Mouse (Mus musculus): Measurements from ENCODE around the gene Fam131b. TPM values are rescaled to one million over a fixed set of nuclear protein-coding genes. Genes with fewer than 3 reads are reported as not detected.

Fam131b gene
- polyA plus RNA-seq, 2 experiments = 0.29 to 2.9 TPM

- no peak overlapping the region for H3K9ac ChIP-seq (ENCODE audit: low read depth, low read length, severe bottlenecking)
- H3K27me3 ChIP-seq (ENCODE audit: control insufficient read depth, insufficient read depth, low read length) = no peaks in the 10 kb centered on the region
- DNase-seq (ENCODE audit: low spot score) = no peak
- H3K9me3 ChIP-seq (ENCODE audit: control insufficient read depth, low read length) = no peaks in the 10 kb centered on the region
- H3K27ac ChIP-seq (replicated peaks; ENCODE audit: low read depth, low read length) = no peak overlapping the region
- TF ChIP-seq POLR2A (IDR thresholded peaks at IDR 0.05; ENCODE audit: borderline replicate concordance, extremely low read depth, insufficient read depth, insufficient read length) = no peak
- H3K36me3 ChIP-seq (ENCODE audit: control insufficient read depth, insufficient read depth, low read length) = no peaks in the 10 kb centered on the region
- ATAC-seq (ENCODE audit: low FRiP score, low read depth) = no peak
- H3K4me2 ChIP-seq (replicated peaks; ENCODE audit: low read depth, low read length, severe bottlenecking) = no peak overlapping the region
- H3K4me3 ChIP-seq (replicated peaks; ENCODE audit: low read length) = no peak overlapping the region
- no peaks in the 10 kb centered on the region for H3K4me1 ChIP-seq (ENCODE audit: control insufficient read depth, insufficient read depth, low read length)
- WGBS = 83% methylated on average over 2 of the region's 2 CpGs
Measured at GRCm38 (mm10) chr6:42339189-42339588, 14.7 kb upstream of the Fam131b start.

- ATAC-seq (ENCODE audit: low FRiP score, low read depth) (no peak), DNase-seq (ENCODE audit: low spot score) (no peak)
- Histone ChIP-seq H3K4me1 (ENCODE audit: control insufficient read depth, insufficient read depth, low read length) (no peaks in the 10 kb centered on the region), H3K27me3 (ENCODE audit: control insufficient read depth, insufficient read depth, low read length) (no peaks in the 10 kb centered on the region), H3K4me3 (replicated peaks; ENCODE audit: low read length) (no peak overlapping the region), H3K4me2 (replicated peaks; ENCODE audit: low read depth, low read length, severe bottlenecking) (no peak overlapping the region), H3K9ac (ENCODE audit: low read depth, low read length, severe bottlenecking) (no peak overlapping the region), H3K9me3 (ENCODE audit: control insufficient read depth, low read length) (no peaks in the 10 kb centered on the region), H3K27ac (replicated peaks; ENCODE audit: low read depth, low read length) (no peak overlapping the region), H3K36me3 (ENCODE audit: control insufficient read depth, insufficient read depth, low read length) (no peaks in the 10 kb centered on the region)
- no peak for TF ChIP-seq POLR2A (IDR thresholded peaks at IDR 0.05; ENCODE audit: borderline replicate concordance, extremely low read depth, insufficient read depth, insufficient read length)
- WGBS = 87% methylated on average over 3 of the region's 3 CpGs
Measured at GRCm38 (mm10) chr6:42330946-42331345, 6.5 kb upstream of the Fam131b start.

GRCm38 (mm10) chr6:42330216-42330615 lies 5.8 kb upstream of the Fam131b start:
- Histone ChIP-seq H3K4me3 (replicated peaks; ENCODE audit: low read length) (no peak overlapping the region), H3K27me3 (ENCODE audit: control insufficient read depth, insufficient read depth, low read length) (no peaks in the 10 kb centered on the region), H3K27ac (replicated peaks; ENCODE audit: low read depth, low read length) (no peak overlapping the region), H3K9ac (ENCODE audit: low read depth, low read length, severe bottlenecking) (no peak overlapping the region), H3K36me3 (ENCODE audit: control insufficient read depth, insufficient read depth, low read length) (no peaks in the 10 kb centered on the region), H3K9me3 (ENCODE audit: control insufficient read depth, low read length) (no peaks in the 10 kb centered on the region), H3K4me1 (ENCODE audit: control insufficient read depth, insufficient read depth, low read length) (no peaks in the 10 kb centered on the region), H3K4me2 (replicated peaks; ENCODE audit: low read depth, low read length, severe bottlenecking) (no peak overlapping the region)
- 72% methylated on average over 3 of the region's 3 CpGs for WGBS
- no peak for TF ChIP-seq POLR2A (IDR thresholded peaks at IDR 0.05; ENCODE audit: borderline replicate concordance, extremely low read depth, insufficient read depth, insufficient read length)
- no peak for ATAC-seq (ENCODE audit: low FRiP score, low read depth)
- no peak for DNase-seq (ENCODE audit: low spot score)

GRCm38 (mm10) chr6:42328757-42329156 lies 4.3 kb upstream of the Fam131b start:
- no peak for ATAC-seq (ENCODE audit: low FRiP score, low read depth)
- no peak for TF ChIP-seq POLR2A (IDR thresholded peaks at IDR 0.05; ENCODE audit: borderline replicate concordance, extremely low read depth, insufficient read depth, insufficient read length)
- Histone ChIP-seq H3K27ac (replicated peaks; ENCODE audit: low read depth, low read length) (no peak overlapping the region), H3K4me3 (replicated peaks; ENCODE audit: low read length) (no peak overlapping the region), H3K36me3 (ENCODE audit: control insufficient read depth, insufficient read depth, low read length) (no peaks in the 10 kb centered on the region), H3K9ac (ENCODE audit: low read depth, low read length, severe bottlenecking) (no peak overlapping the region), H3K4me2 (replicated peaks; ENCODE audit: low read depth, low read length, severe bottlenecking) (no peak overlapping the region), H3K9me3 (ENCODE audit: control insufficient read depth, low read length) (no peaks in the 10 kb centered on the region), H3K27me3 (ENCODE audit: control insufficient read depth, insufficient read depth, low read length) (peaks cover 7% of the 10 kb centered on the region), H3K4me1 (ENCODE audit: control insufficient read depth, insufficient read depth, low read length) (peaks cover under 1% of the 10 kb centered on the region; the same call in 1 of the 2 replicates)
- no peak for DNase-seq (ENCODE audit: low spot score)
- whole genome bisulfite sequencing = 74% methylated on average over 3 of the region's 3 CpGs

- no peak overlapping the region for H3K9ac ChIP-seq (ENCODE audit: low read depth, low read length, severe bottlenecking)
- peaks cover 23% of the 10 kb centered on the region for H3K27me3 ChIP-seq (ENCODE audit: control insufficient read depth, insufficient read depth, low read length)
- peaks cover 5% of the 10 kb centered on the region for H3K4me1 ChIP-seq (ENCODE audit: control insufficient read depth, insufficient read depth, low read length)
- ATAC-seq (ENCODE audit: low FRiP score, low read depth) (no peak), DNase-seq (ENCODE audit: low spot score) (no peak)
- no peaks in the 10 kb centered on the region for H3K9me3 ChIP-seq (ENCODE audit: control insufficient read depth, low read length)
- 89% methylated on average over 3 of the region's 3 CpGs for WGBS
- no peak overlapping the region for H3K4me3 ChIP-seq (replicated peaks; ENCODE audit: low read length)
- H3K27ac ChIP-seq (replicated peaks; ENCODE audit: low read depth, low read length) = no peak overlapping the region
- H3K4me2 ChIP-seq (replicated peaks; ENCODE audit: low read depth, low read length, severe bottlenecking) = no peak overlapping the region
- no peaks in the 10 kb centered on the region for H3K36me3 ChIP-seq (ENCODE audit: control insufficient read depth, insufficient read depth, low read length)
- no peak for TF ChIP-seq POLR2A (IDR thresholded peaks at IDR 0.05; ENCODE audit: borderline replicate concordance, extremely low read depth, insufficient read depth, insufficient read length)
Measured at GRCm38 (mm10) chr6:42326509-42326908, 2.1 kb upstream of the Fam131b start.

GRCm38 (mm10) chr6:42325268-42325609 lies 796 bp upstream of the Fam131b start:
- H3K4me1 ChIP-seq (ENCODE audit: control insufficient read depth, insufficient read depth, low read length) = peaks cover 5% of the 10 kb centered on the region
- no peaks in the 10 kb centered on the region for H3K36me3 ChIP-seq (ENCODE audit: control insufficient read depth, insufficient read depth, low read length)
- WGBS = 5% methylated on average over 7 of the region's 7 CpGs
- ATAC-seq (ENCODE audit: low FRiP score, low read depth) (no peak), DNase-seq (ENCODE audit: low spot score) (peak; percentile 56)
- TF ChIP-seq POLR2A (IDR thresholded peaks at IDR 0.05; ENCODE audit: borderline replicate concordance, extremely low read depth, insufficient read depth, insufficient read length) = no peak
- H3K27me3 ChIP-seq (ENCODE audit: control insufficient read depth, insufficient read depth, low read length) = peaks cover 23% of the 10 kb centered on the region
- H3K27ac ChIP-seq (replicated peaks; ENCODE audit: low read depth, low read length) = no peak overlapping the region
- H3K4me3 ChIP-seq (replicated peaks; ENCODE audit: low read length) = peak overlapping the region; percentile 63
- peak overlapping the region; percentile 97 for H3K4me2 ChIP-seq (replicated peaks; ENCODE audit: low read depth, low read length, severe bottlenecking)
- H3K9ac ChIP-seq (ENCODE audit: low read depth, low read length, severe bottlenecking) = peak overlapping the region; percentile 62
- no peaks in the 10 kb centered on the region for H3K9me3 ChIP-seq (ENCODE audit: control insufficient read depth, low read length)
